Mouse (Mus musculus): ENCODE measurements around the gene Apeh.
A peak's percentile ranks its signal among the peaks of the same experiment; 100 is the strongest.

The Apeh gene

GRCm38 (mm10) chr9:108049561-108050251 lies 44.7 kb downstream of the Apeh start:
- DNase-seq = peak; percentile 62

GRCm38 (mm10) chr9:108049016-108049455 lies 45.4 kb downstream of the Apeh start, which contains the start of gene Gmppb:
Gene Gmppb (plus strand): TSS chr9:108049242.
- DNase-seq = peak; percentile 96

- DNase-seq = no peak
Measured at GRCm38 (mm10) chr9:108048566-108048955, 45.8 kb downstream of the Apeh start.

GRCm38 (mm10) chr9:108047601-108048565 lies 46.5 kb downstream of the Apeh start:
- peak; percentile 38 for DNase-seq

GRCm38 (mm10) chr9:108046582-108046981 lies 47.8 kb downstream of the Apeh start:
- DNase-seq = peak; percentile 34

GRCm38 (mm10) chr9:108044751-108045492 lies 49.5 kb downstream of the Apeh start:
- peak; percentile 24 for DNase-seq

Data from cerebellum, adult 9-11 months (tissue).